Mouse (Mus musculus): ENCODE data around the gene Gtpbp4.
"Not testable (repeated sequence)": the region's sequence is repeated elsewhere in the genome, so short reads cannot be mapped to it uniquely, and the experiment has no call there.

Gene Gtpbp4

DNA sequence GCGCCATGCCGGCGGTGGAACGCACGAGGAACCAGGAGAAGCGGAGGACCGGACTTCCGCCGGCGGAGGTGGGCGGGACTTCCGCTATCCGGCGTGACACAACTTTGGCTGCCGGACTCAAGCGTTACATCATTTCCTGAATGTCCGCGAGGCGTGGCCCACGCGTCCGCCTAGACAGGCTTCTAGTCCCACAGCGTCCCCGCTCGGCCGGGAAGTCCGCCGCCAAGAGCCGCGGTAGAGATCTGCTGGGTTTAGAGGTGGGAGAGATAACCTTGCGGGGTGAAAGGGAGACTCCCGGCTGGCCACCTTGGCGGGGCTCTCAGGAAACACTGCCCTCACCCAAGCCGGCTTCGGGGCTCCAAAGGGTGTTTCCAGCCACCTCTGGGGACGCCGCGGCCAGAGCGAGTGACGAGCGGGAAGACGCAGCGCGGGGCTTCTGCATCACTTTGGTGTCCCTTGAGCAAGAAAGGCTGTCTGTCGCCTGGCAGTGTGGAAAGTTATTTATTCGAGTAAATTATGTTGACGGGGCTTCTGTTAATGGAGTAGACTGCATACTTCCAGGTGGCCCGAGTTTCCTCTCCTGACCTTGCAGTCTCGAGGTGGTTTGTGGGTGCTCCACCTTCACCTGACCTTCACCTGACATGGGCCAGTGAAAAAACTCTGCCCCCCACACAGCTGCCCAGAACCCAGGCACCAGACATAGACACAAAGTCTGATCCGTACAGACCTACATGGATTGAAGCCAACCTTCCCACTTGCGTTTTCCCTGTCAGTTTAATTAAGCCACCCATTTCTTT is at the start of gene Gtpbp4:
Gene Gtpbp4 (minus strand): TSS at position 94 of the 797 bp plus-strand sequence.
- DNase-seq (ENCODE audit: low read depth, low spot score), result peak; percentile 96

DNA sequence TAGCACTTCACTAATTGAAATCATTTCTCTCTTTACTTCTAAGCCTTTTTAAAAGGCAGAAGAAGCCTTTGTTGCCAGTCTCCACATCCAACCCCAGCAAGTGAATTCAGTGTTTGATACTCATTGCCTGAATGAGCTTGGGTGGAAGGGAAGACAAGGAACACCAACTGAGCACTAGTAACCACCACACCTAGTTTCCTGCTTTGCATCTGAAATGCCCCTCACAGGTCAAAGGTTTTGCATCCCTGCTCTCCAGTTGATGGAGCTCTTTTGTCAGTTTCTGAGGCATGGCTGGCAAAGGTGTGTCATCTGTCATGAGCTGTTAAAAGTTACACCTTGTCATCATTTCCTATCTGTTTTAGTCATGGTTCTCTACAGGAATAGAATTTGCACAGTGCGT is 48.8 kb upstream of the Gtpbp4 start:
- no peak for DNase-seq (ENCODE audit: low read depth, low spot score)

DNA sequence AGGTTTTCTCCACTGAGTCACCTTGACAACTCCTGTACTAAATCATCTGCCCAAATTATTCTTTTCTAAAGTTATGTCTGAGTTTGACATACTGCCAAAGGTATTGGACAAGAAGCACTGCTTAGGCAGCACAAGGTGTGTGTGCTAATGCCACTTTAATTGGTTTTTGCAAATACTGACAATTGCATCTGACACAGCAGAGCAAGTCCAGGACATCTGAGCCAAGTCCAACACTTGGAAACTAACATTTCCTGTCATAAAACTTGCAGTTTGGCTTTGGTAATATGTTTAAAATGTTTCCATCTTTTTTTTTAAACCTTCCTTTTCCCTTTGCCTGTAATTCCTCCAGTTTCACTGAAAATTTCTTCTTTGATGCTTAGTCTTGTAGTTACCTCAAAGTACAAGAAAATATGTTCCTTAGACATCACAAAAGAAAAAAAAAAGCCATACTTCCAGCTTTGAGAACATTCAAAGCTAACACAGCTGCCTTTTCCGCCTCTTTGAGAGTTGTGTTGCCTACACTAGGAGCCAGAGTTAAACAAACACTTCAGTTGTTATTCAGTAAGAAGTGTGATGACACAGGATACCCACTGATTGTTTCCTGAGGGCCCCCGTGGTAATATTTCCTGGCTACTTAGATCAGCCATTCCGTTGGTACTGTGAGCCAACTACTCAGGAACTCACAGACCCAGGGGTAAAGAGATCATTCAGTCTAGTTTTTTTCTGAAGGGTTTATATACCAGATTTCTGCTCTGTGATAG is 47.6 kb upstream of the Gtpbp4 start:
- no peak for DNase-seq (ENCODE audit: low read depth, low spot score)

DNA sequence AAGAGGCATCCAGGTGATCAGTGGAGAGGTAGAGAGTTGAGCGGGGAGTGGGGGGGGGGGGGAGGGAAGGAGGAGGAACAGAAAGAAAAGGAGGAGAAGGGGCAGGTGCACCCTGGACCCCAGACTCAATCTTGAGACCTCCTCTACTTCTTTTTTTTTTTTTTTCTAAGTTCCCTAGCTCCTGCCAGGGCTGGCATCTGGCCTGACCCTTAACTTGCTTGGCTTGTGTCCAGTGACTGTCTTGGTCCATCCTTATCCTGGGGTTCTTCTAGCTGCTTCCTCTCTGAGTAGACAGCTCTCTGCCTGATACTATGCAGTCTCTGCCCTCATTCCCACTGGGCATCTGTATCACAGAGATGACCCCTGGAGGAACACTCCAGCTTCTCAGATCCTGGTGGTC is 44.7 kb upstream of the Gtpbp4 start:
- DNase-seq (ENCODE audit: low read depth, low spot score), result no peak

DNA sequence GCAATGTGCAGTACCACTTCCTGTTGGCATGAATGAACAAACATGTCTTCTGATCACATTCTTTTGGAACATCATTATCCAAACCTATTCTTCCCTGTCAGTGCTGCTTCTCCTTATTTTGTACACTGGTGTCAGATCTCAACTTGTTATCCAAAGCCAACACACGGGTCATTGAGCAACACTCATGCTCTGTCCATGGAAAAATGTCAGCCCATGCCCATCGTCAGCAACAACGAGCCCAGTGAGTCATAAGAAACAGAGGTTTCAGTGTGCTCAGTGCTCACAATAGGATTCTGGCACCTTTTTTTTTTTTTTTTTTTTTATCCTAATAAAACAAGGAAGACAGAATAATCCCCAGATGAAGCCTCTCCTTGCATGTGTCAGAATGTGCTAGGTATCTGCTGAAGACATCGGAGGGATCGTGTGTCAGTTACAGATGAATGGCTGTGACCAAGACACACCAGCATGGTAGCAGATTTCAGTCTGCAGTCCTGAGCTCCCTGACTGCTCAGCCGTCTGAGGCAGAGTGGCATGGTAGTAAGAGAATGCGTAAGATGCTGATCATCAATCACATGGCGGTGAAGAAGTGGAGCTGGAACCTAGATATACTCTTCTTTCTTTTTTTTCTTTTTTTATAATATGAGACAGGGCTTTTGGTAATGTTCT is 36.2 kb upstream of the Gtpbp4 start:
- peak; percentile 52 for DNase-seq (ENCODE audit: low read depth, low spot score)

DNA sequence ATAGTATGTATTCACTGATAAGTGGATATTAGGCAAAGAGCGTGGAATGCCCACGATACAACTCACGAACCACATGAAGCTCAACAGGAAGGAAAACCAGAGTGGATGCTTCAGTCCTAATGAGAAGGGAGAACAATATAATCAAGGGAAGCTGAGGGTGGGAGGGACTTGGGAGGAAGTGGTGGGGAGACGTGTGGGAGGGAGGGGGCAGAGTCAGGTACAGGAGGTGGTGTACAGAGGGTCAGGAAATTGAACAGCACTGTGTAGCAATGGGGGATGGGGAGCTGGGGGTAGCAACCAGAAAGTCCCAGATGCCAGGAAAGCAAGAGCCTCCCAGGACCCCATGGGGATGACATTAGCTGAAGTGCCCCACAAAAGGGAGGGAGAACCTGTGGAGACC is 34.5 kb upstream of the Gtpbp4 start:
- DNase-seq (ENCODE audit: low read depth, low spot score), result no peak

DNA sequence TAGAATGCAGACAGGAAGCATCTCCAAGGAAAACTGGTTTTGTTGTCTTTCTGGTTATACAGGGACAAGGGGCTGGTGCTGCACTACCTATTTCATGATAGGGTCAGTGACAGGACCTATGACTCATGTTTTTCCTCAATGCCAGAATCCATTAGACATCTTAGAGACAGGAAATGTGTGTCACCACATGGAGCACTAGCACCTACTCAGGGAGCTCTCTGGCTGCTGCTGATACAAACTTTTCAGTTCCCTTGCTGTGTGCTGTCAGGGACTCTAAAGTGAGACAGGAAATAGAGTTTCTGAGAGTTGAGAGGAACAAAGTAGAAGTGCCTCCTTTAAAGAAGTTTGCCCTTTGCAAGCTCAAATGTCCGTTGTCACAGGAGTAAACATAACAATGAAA is 31.4 kb upstream of the Gtpbp4 start:
- peak; percentile 56 for DNase-seq (ENCODE audit: low read depth, low spot score)

DNA sequence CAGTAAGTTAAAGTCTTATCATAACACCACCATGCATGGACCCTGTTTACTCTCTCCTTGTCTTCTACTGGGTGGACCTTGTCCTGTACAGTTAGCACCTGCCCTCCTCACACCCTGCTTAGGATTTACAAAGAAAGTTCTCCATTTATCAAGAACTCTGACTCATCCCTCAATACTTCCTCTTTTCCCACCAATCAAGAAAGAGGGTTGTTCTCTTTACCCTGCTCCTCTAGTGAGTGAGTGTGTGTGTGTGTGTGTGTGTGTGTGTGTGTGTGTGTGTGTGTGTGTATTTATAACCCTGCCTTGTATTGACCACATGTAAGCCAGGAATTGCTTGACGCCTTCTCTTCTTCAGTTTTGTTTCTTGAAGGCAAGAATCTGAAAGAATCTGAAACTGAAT is 26.7 kb upstream of the Gtpbp4 start:
- no peak for DNase-seq (ENCODE audit: low read depth, low spot score)

DNA sequence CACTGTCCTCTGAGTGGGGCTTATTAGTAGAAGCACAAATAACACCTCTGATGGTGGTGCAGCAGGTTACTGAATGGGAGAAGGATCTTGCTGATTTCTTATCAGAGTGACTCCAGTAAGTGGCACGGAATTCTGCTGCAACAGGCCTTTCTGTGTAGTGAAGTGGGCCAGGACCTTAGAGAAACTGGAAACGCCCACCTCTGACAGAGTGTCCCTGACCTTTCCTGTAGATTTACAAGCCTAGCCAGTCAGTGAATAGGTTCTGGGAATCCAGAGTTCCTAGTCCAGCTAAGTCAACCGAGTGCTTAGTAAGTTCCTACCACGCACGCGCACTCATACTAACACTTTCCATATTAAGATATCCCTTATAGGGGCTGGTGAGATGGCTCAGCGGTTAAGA is 25.7 kb upstream of the Gtpbp4 start:
- no peak for DNase-seq (ENCODE audit: low read depth, low spot score)

DNA sequence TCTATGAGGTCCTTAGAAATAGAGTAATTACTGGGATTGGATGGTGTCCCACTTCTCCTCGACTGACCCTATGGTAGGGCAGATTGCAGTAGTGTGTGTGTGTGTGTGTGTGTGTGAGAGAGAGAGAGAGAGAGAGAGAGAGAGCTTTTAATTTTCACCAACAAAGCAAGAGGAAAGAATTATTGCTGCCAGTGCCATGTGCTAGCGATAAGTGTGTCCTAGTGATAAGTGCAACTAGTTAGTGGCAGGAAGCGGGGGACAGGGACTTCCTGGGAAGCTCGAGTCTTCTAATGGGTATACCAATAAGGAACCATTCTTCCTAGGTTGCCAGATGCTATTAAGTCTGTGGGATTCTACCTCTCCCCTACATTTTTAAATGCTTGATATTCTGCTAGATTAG is 23.8 kb upstream of the Gtpbp4 start:
- no peak for DNase-seq (ENCODE audit: low read depth, low spot score)

DNA sequence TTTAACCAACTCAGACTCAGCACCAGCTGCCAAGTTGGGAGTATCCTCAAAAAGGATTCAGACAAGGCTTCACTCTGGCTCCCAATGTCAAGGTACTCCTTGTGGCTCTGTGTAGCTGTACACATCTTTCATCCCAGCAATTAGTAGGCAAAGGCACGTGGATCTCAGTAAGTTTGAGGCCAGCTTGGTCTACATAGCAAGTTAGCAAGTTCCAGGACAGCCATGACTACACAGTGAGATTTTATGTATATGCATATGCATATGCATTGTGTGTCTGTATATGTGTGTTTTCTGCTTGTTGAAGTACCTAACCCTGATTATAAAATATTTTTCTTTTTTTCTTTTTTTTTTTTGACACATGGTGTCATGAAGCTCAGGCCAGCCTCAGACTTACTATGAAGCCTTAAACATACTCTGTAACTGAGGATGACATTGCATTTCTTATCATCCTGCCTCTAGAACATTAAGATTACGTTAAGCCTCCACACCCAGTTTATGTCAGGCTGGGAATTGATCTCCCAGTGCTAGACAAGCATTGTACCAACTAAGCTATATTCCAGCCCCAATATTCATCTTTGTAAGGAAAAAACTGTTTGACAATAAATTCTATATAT is 23.2 kb upstream of the Gtpbp4 start:
- no peak for DNase-seq (ENCODE audit: low read depth, low spot score)

DNA sequence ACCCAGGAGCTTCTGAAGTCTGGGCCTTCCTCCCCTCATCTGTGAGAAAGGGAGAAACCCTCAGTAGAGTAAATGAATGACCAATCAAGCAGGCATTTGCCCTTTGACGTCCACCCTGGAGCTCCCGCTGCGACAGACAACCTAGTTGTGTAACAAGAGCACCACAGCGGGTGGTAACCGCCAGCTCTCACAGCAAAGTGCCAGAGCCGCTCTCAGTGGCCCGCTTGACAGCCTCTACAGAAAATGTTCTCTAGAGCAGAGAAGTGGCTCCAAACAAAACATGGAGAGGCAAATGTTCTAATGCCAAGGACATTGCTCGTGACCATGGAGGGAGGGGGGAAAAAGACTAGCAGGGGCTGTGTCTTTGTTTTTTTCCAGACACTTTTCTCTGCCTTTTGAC is 21.3 kb upstream of the Gtpbp4 start:
- peak; percentile 9 for DNase-seq (ENCODE audit: low read depth, low spot score)

DNA sequence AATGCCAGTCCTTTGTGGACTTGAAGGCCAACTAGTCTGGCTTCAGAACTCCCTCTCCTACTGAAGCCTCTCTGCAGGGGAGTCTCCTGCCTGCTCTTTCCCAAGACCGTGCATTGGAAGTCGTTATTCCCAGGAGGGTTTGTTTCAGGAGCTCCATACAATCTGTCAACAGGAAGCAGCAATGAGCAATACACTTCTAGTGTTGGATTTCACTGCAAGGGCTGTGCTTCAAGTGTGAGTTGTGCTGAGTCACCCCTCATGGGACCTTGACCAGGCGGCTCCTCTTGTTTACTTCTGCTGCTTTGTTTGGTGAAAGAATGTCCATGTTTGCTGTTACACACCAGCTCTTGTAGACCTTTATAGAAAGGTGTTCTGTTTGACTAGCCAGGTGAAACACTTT is 18.5 kb upstream of the Gtpbp4 start:
- DNase-seq (ENCODE audit: low read depth, low spot score), result peak; percentile 89

DNA sequence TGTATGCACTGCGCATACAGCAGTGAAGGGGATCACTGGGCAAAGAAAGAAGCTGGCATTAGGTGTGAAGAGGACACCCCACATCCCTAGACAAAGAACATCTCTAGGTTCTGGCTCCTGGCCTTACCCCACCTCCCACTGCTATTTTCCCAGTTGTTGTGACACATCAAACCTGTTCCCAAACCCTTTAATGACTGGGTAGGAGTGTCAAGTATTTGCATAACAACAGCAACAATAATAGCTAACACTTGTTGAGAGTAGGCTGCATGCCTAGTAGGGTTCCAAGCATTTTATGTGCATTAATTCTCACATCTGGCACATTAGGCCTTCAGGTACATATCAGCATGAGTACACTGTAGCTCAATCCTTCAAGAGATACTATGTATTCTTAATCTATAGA is 17.6 kb upstream of the Gtpbp4 start:
- no peak for DNase-seq (ENCODE audit: low read depth, low spot score)

DNA sequence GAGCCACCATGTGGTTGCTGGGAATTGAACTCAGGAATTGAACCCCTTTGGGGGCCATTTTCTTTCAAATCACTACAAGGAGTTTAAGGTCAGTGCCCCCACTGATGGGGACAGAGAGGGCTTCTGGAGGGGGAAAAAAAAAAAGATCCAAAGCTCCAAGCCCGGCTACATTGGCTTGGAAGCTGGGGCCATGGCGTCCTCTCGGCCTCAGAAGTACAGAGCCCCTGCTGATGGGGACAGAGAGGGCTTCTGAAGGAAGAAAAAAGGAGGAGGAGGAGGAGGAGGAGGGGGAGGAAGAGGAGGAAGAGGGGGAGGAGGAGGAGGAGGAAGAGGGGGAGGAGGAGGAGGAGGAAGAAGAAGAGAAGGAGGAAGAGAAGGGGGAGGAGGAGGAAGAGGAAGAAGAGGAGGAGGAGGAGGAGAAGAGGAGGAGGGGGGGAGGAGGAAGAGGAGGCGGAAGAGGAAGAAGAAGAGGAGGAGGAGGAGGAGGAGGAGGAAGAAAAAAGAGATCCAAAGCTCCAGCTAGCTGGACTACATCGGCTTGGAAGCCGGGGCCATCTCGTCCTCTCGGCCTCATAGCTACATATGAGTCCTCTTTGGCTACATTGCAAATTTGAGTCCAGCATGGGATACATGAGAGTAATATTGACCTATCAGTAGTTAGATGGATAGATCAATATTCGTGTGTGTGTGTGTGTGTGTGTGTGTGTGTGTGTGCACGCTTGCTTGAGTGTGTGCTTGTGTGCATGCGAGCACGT is 15.9 kb upstream of the Gtpbp4 start:
- DNase-seq (ENCODE audit: low read depth, low spot score), result peak; percentile 99

DNA sequence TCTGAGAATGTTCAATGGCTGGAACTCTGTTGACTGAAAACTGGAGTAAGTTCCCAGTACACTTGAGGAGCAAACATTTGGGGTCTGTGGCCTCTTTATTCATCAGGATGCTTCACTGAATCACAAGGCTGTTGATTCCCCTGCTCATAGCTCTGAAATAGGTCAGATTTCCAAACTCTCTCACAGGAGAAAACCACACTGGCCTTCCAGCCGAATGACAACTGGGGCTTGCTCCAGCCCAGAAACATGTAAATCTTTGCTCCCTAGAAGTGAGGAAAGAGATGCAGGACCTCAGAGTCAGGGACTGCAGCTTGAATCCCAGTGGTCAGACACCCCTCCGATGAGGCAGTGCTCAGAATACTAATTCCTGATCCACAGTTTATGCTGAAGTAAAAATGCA is 7.4 kb upstream of the Gtpbp4 start:
- DNase-seq (ENCODE audit: low read depth, low spot score), result no peak

DNA sequence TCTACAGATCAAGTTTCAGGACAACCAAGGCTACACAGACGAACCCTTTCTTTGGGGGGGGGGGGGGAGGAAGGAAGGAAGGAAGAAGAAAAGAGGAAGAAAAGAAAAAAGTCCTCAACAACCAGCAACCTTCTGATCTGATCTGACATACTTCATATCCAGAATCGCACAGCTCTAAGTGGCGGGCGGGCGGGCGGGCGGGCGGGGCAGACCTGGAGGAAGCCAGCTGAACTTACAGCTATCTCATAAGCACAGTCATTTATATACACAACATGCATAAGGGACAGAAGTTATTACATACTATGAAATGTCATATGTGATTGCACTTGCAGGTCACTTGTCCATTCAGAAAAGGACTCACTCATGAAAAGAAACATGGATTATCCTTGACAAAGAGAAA is 3.6 kb upstream of the Gtpbp4 start:
- DNase-seq (ENCODE audit: low read depth, low spot score), result no peak

DNA sequence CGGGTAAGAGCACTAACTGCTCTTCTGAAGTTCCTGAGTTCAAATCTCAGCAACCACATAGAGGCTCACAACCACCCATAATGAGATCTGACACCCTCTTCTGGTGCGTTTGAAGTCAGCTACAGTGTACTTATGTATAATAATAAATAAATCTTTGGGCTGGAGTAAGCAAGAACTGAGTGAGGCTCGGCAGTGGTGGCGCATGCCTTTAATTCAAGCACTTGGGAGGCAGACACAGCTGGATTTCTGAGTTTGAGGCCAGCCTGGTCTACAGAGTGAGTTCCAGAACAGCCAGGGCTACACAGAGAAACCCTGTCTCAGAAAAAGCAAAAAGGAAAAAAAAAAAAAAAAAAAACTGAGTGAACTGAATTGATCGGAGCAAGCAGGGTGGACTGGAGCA is 1.3 kb upstream of the Gtpbp4 start:
- DNase-seq (ENCODE audit: low read depth, low spot score), result not testable (repeated sequence)

DNA sequence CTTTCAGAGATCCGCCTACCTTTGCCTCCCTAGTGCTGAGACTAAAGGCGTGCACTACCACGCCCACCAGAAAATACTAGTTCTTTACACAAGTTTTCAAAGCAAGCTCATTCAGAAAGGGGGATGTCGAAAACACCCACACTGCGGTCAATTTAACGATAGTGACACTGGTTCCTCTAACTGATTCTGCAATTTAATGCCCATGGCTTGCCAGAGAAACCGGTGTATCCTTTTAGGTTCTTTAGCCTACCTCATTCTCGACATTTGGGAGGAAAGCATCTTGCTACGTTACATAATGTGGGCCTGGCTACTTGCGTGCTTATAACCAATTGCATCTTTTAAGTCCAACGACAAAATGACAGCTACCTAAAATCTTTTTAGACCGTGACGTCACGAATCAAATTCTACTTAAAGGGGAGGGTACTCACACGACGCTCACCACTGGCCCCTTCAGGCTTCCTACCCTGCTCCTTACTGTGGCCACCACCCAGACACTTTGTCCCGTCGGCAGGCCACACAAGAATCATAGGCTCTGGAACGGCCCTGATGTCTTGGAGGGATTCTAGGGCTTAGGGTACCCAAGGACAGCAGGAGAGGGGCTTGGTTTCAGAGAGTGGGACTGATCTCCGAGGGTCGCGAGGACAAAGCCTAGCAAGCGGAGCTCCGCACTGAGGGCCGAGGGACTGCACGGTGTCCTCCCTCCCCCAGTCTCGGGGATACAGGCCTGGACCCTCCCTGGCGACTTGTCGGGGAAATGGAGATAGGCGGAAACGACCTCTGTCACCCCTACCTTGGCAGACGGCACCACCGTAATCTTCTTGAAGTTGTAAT is 509 bp downstream of the Gtpbp4 start:
- DNase-seq (ENCODE audit: low read depth, low spot score), result peak; percentile 49

DNA sequence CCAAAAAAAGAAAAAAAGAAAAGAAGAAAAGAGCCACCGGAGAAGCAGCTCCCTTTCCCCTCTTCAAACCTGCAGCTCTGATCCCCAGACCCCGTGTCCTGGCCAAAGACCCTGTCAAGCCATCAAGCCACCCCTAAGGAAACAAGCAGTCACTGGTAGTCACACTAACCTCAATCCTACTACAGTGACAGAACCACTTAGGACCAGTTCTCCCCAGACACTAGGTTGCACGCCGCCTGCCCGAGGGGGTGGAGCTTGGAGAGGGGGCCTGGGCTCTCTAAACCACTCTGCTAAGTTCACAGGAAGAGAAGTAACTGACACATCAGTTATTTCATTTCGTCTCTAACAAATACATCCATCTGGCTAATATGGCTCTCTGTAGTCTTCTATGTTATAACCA is 3.7 kb downstream of the Gtpbp4 start:
- DNase-seq (ENCODE audit: low read depth, low spot score), result no peak

DNA sequence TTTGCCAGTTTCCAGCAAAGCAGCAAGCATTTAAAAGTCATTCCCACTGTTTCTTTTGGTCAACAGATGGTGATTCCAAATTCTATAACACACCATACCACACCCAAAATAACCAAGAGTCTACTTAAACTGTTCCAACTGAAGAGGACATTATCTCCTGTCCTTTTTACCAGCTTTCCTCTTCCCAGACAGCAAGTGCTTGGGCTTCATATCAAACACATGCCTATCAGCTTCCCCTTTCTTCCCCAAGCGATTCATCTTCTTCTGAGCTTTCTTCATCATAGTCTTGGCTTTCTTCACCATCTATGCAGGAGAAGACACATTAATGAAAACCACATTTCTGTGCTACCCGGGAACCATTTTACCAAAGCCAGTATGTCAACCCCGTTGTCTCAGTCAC is 22.9 kb downstream of the Gtpbp4 start:
- no peak for DNase-seq (ENCODE audit: low read depth, low spot score)

Measured in 3T3-L1 (cell line).